Mouse (Mus musculus): Measurements from ENCODE around the gene Fth1.

DNA sequence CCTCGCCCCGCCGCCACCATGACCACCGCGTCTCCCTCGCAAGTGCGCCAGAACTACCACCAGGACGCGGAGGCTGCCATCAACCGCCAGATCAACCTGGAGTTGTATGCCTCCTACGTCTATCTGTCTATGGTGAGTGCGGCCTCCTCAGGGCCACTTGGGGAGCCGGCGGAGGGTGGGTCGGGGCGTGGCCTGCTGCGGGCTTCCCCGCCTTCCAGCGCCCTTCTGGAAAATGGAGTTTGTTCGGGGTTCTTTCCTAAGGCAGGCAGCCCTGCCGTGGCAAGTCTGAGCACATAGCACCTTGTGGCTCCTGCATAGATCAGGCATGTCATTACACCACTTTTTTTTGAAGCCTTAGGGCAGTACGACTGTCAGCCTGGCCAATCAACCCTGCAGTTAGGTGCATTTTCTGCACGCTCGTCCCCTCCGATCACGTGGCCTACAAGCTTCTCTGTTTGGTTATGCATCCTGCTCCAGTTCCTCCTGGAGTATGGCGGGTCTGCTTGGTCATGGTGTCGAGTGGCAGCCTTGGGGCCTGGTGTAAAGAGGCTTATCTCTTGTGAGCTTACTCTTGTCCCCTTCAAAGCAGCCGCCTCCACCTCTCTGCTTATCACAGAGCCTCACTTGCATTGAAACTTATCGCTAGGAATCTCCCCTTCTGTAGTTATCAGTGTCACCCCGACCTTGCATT, 2.6 kb downstream of the Fth1 start:
- TF ChIP-seq TAL1 (IDR thresholded peaks at IDR 0.05; ENCODE audit: low read length) (peak; percentile 73), GATA1 (IDR thresholded peaks at IDR 0.05; ENCODE audit: low read length) (peak; percentile 93)
